Mouse (Mus musculus) myocyte (in vitro differentiated cells): ENCODE measurements at regions not wholly inside any gene's neighbourhood (a gene's known extent, or its start where the extent isn't known, plus 50 kb on each side); places are given as distances from the start of the nearest gene placed in this dataset.

ENCODE experiments used
- MAX ChIP-seq: IDR thresholded peaks from one replicate; pipeline ENCODE4 v1.6.1; 2011; ENCODE audit warnings: low read depth, mild to moderate bottlenecking, control low read depth
- MYOG ChIP-seq, 3 experiments: IDR thresholded peaks; one replicate each; pipeline ENCODE4 v1.6.1; 2011; ENCODE audit warnings: control low read depth in 2 of 3, low read depth in 2 of 3, mild to moderate bottlenecking in 2 of 3; ENCODE audit not compliant: insufficient read length in 2 of 3, control insufficient read depth in 1 of 3, insufficient read depth in 1 of 3
- POLR2A ChIP-seq: IDR thresholded peaks from one replicate; pipeline ENCODE4 v1.6.1; 2011; ENCODE audit warnings: low read depth, mild to moderate bottlenecking, control low read depth, moderate library complexity; ENCODE audit not compliant: insufficient read length
- REST ChIP-seq: IDR thresholded peaks from one replicate; pipeline ENCODE4 v1.6.1; 2011; ENCODE audit warnings: mild to moderate bottlenecking, control low read depth, moderate library complexity; ENCODE audit not compliant: insufficient read depth, insufficient read length
- TCF12 ChIP-seq: IDR thresholded peaks from one replicate; pipeline ENCODE4 v1.6.1; 2011; ENCODE audit warnings: mild to moderate bottlenecking, control low read depth; ENCODE audit not compliant: poor library complexity, insufficient read depth, severe bottlenecking
- USF1 ChIP-seq: IDR thresholded peaks from one replicate; pipeline ENCODE4 v1.6.1; 2011; ENCODE audit warnings: low read depth, mild to moderate bottlenecking, control low read depth, moderate library complexity

DNA sequence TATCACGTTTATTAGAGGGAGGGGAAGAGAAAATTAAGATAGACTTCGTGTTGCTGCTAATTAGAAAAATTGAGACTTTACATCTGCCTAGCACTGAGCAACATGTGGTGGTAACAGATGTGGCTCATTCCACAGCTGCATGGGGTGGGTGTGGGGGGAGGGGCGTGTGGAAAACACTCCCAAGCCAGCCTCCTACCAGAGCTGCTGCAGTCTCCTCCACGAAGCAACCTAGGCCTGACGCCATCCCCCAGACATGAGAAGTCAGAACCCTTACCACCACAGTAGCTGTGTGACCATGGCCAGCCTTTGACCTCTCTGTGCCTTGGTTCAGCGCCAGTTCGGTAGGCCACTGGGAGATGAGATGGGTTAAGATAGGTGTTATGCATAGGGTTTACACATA, 112.4 kb upstream of the Mafb start:
- no peak for TF ChIP-seq REST
- no peak for TF ChIP-seq POLR2A
- no peak for TF ChIP-seq USF1
- TF ChIP-seq TCF12, result no peak
- TF ChIP-seq MAX, result no peak
- TF ChIP-seq MYOG (IDR thresholded peaks at IDR 0.05; ENCODE audit: control insufficient read depth in 1 of 3, insufficient read depth in 1 of 3, insufficient read length in 2 of 3, low read depth in 2 of 3), result no peak
